Mouse (Mus musculus) intestine, postnatal 0 days (tissue): ENCODE results near the gene Zfp637. TPM values are rescaled to one million over a fixed set of nuclear protein-coding genes. Genes with fewer than 3 reads are reported as not detected.

Experiments used
- ATAC-seq: fragments of 200-750 bp; cut with Nextera tagmentation; 2 replicates; pipeline ENCODE4 v1.8.0; 2017; ENCODE audit warnings: mild to moderate bottlenecking, moderate TSS enrichment, moderate library complexity
- H3K27ac ChIP-seq: fragments of 300-500 bp; sonication (generic); 2 replicates; pipeline ENCODE4 v1.5.1; 2014; ENCODE audit warnings: mild to moderate bottlenecking, low read depth, low read length, moderate library complexity
- H3K27me3 ChIP-seq: fragments of 300-500 bp; sonication (generic); replicated peaks from 2 replicates; pipeline ENCODE4 v1.6.1; 2014; ENCODE audit warnings: low read length, mixed read lengths; ENCODE audit not compliant: control insufficient read depth, insufficient read depth
- H3K36me3 ChIP-seq: fragments of 300-500 bp; sonication (generic); 2 replicates; pipeline ENCODE4 v1.6.1; 2014; ENCODE audit warnings: mild to moderate bottlenecking, moderate library complexity; ENCODE audit not compliant: control insufficient read depth, insufficient read depth
- H3K4me1 ChIP-seq: fragments of 300-500 bp; sonication (generic); replicated peaks from 2 replicates; pipeline ENCODE4 v1.6.1; 2014; ENCODE audit warnings: antibody characterized with exemption, low read length, mixed read lengths; ENCODE audit not compliant: control insufficient read depth, insufficient read depth
- H3K4me2 ChIP-seq: fragments of 300-500 bp; sonication (generic); replicated peaks from 2 replicates; pipeline ENCODE4 v1.6.1; 2014; ENCODE audit warnings: low read depth, mild to moderate bottlenecking, moderate library complexity
- H3K4me3 ChIP-seq: fragments of 300-500 bp; sonication (generic); 2 replicates; pipeline ENCODE4 v1.5.1; 2014; ENCODE audit warnings: low read depth, low read length
- H3K9ac ChIP-seq: fragments of 300-500 bp; sonication (generic); 2 replicates; pipeline ENCODE4 v1.6.1; 2014; ENCODE audit warnings: mild to moderate bottlenecking, low read depth, low read length
- H3K9me3 ChIP-seq: fragments of 300-500 bp; sonication (generic); 2 replicates; pipeline ENCODE4 v1.6.1; 2016; ENCODE audit warnings: mixed run types; ENCODE audit not compliant: control insufficient read depth
- CTCF ChIP-seq: sonication (generic); IDR thresholded peaks from 2 replicates; pipeline ENCODE4 v1.5.1; 2016; ENCODE audit warnings: low read depth, mild to moderate bottlenecking, control low read depth, antibody characterized with exemption, moderate library complexity
- WGBS: fragments of 180-500 bp; shearing (Covaris S2); extraction: QIAGEN DNeasy Blood & Tissue Kit; methylation state at CpG from one replicate; pipeline ENCODE4 v1.1.7; 2014; 5-methylcytosine and 5-hydroxymethylcytosine counted together
- polyA plus RNA-seq: library from polyadenylated mRNA; unstranded; fragments of >200 nt; fragmentation: Nextera tagmentation; extraction: Ambion mirVana; gene quantifications from 2 replicates; pipeline ENCODE4 v1.2.1, GENCODE M21; 2015

The Zfp637 gene
- polyA plus RNA-seq, 1 experiment from 2014 or later, result 46.1 TPM

DNA sequence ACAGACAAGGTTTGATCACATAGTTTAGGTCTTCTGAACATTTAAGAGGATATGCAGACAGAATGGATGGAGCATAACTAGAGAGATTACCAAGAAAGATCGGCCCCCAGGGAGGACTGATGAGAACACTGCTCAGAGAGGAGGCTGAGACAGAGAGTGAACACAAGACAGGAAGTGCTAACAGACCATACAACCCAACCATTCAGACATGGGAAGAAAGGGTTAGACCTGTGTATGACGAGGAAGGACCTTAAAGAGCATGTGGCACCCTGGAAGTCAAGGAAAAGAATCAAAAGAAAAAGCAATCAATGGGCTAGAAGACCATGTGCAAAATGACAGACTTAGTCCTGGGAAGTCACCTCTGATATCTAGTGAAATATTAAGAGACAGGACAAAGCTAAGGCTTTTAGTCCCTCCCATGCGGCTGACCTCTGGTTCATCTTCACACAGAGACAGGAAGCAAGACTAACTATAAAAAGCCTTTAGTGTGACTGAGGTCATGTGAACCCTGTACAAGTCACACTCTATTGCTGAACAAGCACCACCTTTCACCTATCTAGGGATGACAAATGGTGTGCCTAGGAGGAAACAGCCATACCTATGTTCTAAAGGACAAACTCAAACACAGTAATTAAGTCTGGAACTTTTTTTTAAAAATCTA, 33.8 kb downstream of the Zfp637 start:
- Histone ChIP-seq H3K4me2 (no peak overlapping the region), H3K9me3 (no peaks in the 10 kb centered on the region), H3K27ac (peak overlapping the region; percentile 30; the same call in 1 of the 2 replicates), H3K36me3 (no peaks in the 10 kb centered on the region), H3K27me3 (no peaks in the 10 kb centered on the region), H3K4me3 (no peak overlapping the region), H3K4me1 (no peaks in the 10 kb centered on the region), H3K9ac (no peak overlapping the region)
- no peak for TF ChIP-seq CTCF
- WGBS, result 59% methylated on average over 3 of the region's 3 CpGs
- 0 out of 2 replicates have a peak, but pooled peaks have one; percentile 8 for ATAC-seq

DNA sequence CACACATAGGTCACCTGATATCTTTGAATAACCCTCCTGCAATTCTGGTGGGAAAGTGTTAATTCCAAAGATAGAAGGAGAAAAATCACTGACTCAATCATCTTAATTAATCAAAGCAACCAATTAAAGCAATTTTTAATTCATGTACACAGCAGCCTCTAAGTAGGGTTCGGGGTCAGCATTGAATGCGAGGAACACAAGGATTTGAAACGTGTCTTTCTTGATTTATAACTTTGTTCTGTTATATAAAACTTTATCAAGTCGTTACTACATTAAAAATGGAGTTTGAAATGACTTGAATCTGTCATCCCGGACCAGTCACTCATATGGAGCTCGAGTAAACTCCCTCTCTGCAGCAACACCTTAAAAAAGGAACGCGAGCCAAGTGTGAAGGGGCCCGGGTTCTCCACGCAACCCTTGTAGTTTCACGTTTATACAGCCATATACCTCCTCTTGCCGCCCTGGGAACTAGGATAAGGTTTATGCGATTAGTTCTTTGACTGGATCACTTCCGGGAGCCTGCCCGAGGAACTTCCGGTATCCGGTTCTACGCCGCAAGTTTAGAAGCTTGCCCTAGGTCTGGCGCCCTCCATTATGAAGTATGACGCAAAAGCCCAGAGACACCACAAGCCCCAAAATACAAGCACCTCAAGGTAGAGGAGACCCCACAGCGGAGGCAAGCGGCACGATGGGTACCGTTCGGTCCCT, 37.9 kb downstream of the Zfp637 start:
- ATAC-seq, result peak; percentile 83
- 11% methylated on average over 26 of the region's 26 CpGs for WGBS

DNA sequence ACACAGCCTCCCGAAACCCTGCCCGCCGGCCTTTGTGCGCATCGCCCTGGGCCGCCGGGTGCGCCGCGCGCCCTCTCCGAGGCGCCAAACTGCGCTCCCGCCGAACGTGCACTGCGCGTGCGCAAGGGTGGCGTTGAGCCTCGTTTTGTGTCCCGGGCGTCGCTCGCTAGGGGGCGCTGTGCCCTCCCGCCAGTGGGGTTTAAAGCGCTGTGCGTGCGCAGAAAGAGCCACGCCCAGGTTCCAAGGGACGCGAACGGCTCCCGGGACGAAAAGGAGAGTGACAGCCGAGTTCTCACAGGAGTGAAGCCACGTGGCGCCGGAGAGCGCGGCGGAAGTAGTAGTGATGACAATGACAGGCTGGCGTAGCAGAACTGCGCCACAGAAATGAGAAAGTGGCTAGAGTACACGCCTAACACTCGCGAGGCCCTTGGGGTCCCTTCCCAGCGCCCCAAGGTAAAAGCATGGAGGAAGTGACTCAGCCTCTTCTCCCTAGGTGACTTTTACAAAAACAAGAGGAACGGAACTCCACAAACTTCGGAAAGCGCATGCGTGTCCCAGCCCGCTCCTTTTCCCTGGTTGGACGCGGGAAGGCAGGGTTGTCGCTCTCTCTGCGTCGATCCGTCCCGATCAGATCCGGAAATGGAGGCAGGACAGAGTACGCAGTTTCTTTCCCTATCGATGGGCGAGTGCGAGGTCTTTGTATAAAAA, 38.6 kb downstream of the Zfp637 start:
- Histone ChIP-seq H3K9me3 (no peaks in the 10 kb centered on the region), H3K27me3 (no peaks in the 10 kb centered on the region), H3K4me3 (peak overlapping the region; percentile 48), H3K36me3 (no peaks in the 10 kb centered on the region), H3K4me2 (peak overlapping the region; percentile 61), H3K27ac (peak overlapping the region; percentile 99), H3K9ac (peak overlapping the region; percentile 58), H3K4me1 (peaks cover 3% of the 10 kb centered on the region; the same call in 1 of the 2 replicates)
- peak; percentile 100 for TF ChIP-seq CTCF
- ATAC-seq, result peak; percentile 93
- under 1% methylated on average over 63 of the region's 67 CpGs for WGBS

More for the DNA sequence above, 37.9 kb downstream of the Zfp637 start:
- no peaks in the 10 kb centered on the region for H3K9me3 ChIP-seq
- peak overlapping the region; percentile 99 for H3K27ac ChIP-seq
- no peaks in the 10 kb centered on the region for H3K36me3 ChIP-seq
- H3K4me3 ChIP-seq, result peak overlapping the region; percentile 48
- TF ChIP-seq CTCF, result no peak
- no peaks in the 10 kb centered on the region for H3K27me3 ChIP-seq
- H3K4me1 ChIP-seq, result peaks cover 3% of the 10 kb centered on the region; the same call in 1 of the 2 replicates
- H3K4me2 ChIP-seq, result peak overlapping the region; percentile 61
- H3K9ac ChIP-seq, result peak overlapping the region; percentile 58

DNA sequence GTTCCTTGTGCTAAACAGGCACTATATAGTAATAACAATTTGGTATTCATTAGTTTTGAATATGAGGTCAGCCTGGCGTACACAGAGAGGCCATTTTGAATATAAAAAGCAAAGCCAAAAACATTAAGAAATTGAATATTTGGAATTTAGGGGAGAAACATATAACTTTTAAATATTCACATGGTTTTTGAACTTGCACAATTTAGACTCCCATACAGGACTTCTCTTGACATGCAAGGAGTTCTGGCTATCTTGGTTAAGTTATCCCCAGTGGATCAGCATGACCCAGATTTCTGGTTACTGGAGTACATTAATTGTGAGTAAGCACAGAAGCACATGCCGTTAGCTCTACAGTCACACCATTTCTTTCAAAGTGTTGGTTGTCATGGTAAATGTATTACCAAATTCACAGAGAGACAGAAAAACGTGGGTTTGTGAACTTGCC, 39.4 kb downstream of the Zfp637 start:
- H3K4me3 ChIP-seq, result peak overlapping the region; percentile 48
- peak overlapping the region; percentile 99 for H3K27ac ChIP-seq
- WGBS, result 22% methylated on average over 3 of the region's 3 CpGs
- no peak for TF ChIP-seq CTCF
- no peaks in the 10 kb centered on the region for H3K27me3 ChIP-seq
- H3K36me3 ChIP-seq, result no peaks in the 10 kb centered on the region
- no peak for ATAC-seq
- peaks cover 3% of the 10 kb centered on the region; the same call in 1 of the 2 replicates for H3K4me1 ChIP-seq
- H3K9me3 ChIP-seq, result no peaks in the 10 kb centered on the region
- peak overlapping the region; percentile 58 for H3K9ac ChIP-seq
- H3K4me2 ChIP-seq, result peak overlapping the region; percentile 61

DNA sequence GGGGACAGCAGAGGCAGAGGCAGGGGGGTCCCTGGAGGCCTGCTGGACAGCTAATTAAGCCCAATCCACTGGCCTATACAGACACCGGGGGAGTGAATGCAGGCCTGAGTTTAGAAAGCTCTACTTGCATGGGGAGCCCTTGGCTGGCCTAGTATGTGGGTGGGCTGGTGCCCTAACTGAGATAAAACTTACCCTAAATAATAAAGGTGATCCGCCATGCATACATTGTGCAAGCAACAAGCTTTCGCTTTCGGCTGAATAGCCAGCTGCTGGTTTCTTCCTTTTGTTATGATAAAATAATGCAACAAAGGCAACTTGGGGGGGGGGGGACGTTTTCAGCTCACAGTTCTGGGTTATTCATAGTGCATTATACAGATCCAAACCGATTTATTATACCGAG, 40.2 kb downstream of the Zfp637 start:
- Histone ChIP-seq H3K9me3 (no peaks in the 10 kb centered on the region), H3K36me3 (no peaks in the 10 kb centered on the region), H3K27me3 (no peaks in the 10 kb centered on the region), H3K9ac (no peak overlapping the region; the same call in 1 of the 2 replicates), H3K4me2 (no peak overlapping the region), H3K4me3 (no peak overlapping the region), H3K4me1 (peaks cover 3% of the 10 kb centered on the region; the same call in 1 of the 2 replicates), H3K27ac (0 out of 2 replicates have a peak overlapping the region, but pooled peaks have one; percentile 99)
- TF ChIP-seq CTCF, result no peak
- WGBS, result 72% methylated on average over 7 of the region's 7 CpGs
- ATAC-seq, result no peak

DNA sequence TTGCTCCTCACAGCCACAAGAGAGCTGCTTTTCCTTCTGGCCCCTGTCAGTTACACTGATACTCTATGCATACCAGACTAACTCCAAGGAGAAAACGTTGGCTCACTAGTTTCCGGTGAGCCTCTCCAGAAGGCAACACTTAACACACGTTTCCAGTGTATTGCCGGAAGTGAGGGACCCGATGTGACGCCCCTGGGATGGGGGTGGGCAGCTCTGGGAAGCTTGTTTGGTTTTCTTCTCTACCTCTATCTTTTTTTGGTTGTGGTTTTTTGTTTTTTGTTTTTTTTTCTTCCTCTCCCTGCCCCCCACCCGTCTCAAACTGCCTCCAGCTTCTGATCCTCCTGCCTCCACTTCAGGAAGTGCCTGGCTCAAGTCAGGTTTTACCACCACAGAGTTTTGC, 41.0 kb downstream of the Zfp637 start:
- Histone ChIP-seq H3K9me3 (no peaks in the 10 kb centered on the region), H3K27ac (no peak overlapping the region), H3K4me1 (peaks cover 3% of the 10 kb centered on the region; the same call in 1 of the 2 replicates), H3K27me3 (no peaks in the 10 kb centered on the region), H3K9ac (no peak overlapping the region), H3K36me3 (no peaks in the 10 kb centered on the region), H3K4me3 (no peak overlapping the region), H3K4me2 (no peak overlapping the region)
- WGBS, result 71% methylated on average over 7 of the region's 7 CpGs
- ATAC-seq, result no peak
- no peak for TF ChIP-seq CTCF
